Mouse (Mus musculus) lung, postnatal 0 days (tissue): ENCODE measurements around the gene Nhlrc2. TPM values are rescaled to one million over a fixed set of nuclear protein-coding genes. Genes with fewer than 3 reads are reported as not detected.

Experiments used
- ATAC-seq: fragments of 200-750 bp; cut with Nextera tagmentation; 2 replicates; pipeline ENCODE4 v1.8.0; 2017; ENCODE audit warnings: moderate library complexity
- DNase-seq: peaks from one replicate; pipeline ENCODE4 v3.0.0-alpha.2; 2016; ENCODE audit warnings: low spot score
- H3K27ac ChIP-seq: fragments of 300-500 bp; sonication (generic); 2 replicates; pipeline ENCODE4 v1.5.1; 2014; ENCODE audit warnings: antibody characterized with exemption, mild to moderate bottlenecking, low read length, mixed read lengths
- H3K27me3 ChIP-seq: fragments of 300-500 bp; sonication (generic); replicated peaks from 2 replicates; pipeline ENCODE4 v1.6.1; 2014; ENCODE audit warnings: low read length, mixed read lengths; ENCODE audit not compliant: insufficient read depth
- H3K36me3 ChIP-seq: fragments of 300-500 bp; sonication (generic); 2 replicates; pipeline ENCODE4 v1.6.1; 2014; ENCODE audit warnings: low read length, mixed read lengths; ENCODE audit not compliant: insufficient read depth
- H3K4me1 ChIP-seq: fragments of 300-500 bp; sonication (generic); 2 replicates; pipeline ENCODE4 v1.6.1; 2014; ENCODE audit warnings: antibody characterized with exemption, low read depth, low read length, mixed read lengths; ENCODE audit not compliant: insufficient read depth
- H3K4me2 ChIP-seq: fragments of 300-500 bp; sonication (generic); replicated peaks from 2 replicates; pipeline ENCODE4 v1.6.1; 2014; ENCODE audit warnings: low read depth, mild to moderate bottlenecking, low read length, moderate library complexity, mixed read lengths
- H3K4me3 ChIP-seq: fragments of 300-500 bp; sonication (generic); 2 replicates; pipeline ENCODE4 v1.5.1; 2014; ENCODE audit warnings: low read depth, low read length
- H3K9ac ChIP-seq: fragments of 300-500 bp; sonication (generic); replicated peaks from 2 replicates; pipeline ENCODE4 v1.6.1; 2014; ENCODE audit warnings: low read depth, mild to moderate bottlenecking
- H3K9me3 ChIP-seq: fragments of 300-500 bp; sonication (generic); 2 replicates; pipeline ENCODE4 v1.6.1; 2016; ENCODE audit warnings: low read length, mixed read lengths
- CTCF ChIP-seq: IDR thresholded peaks from 2 replicates; pipeline ENCODE4 v1.5.1; 2016; ENCODE audit warnings: antibody characterized with exemption, mild to moderate bottlenecking
- EP300 ChIP-seq: IDR thresholded peaks from 2 replicates; pipeline ENCODE4 v1.6.1; 2016; ENCODE audit warnings: antibody characterized with exemption, mild to moderate bottlenecking, control low read depth
- WGBS: fragments of 180-500 bp; shearing (Covaris S2); extraction: QIAGEN DNeasy Blood & Tissue Kit; methylation state at CpG from one replicate; pipeline ENCODE4 v1.1.7; 2014; 5-methylcytosine and 5-hydroxymethylcytosine counted together
- polyA plus RNA-seq: library from polyadenylated mRNA; unstranded; fragments of >200 nt; fragmentation: Nextera tagmentation; extraction: Ambion mirVana; gene quantifications from 2 replicates; pipeline ENCODE4 v1.2.1, GENCODE M21; 2015

Nhlrc2 gene
- polyA plus RNA-seq, 1 experiment from 2014 or later = 15.4 TPM

DNA sequence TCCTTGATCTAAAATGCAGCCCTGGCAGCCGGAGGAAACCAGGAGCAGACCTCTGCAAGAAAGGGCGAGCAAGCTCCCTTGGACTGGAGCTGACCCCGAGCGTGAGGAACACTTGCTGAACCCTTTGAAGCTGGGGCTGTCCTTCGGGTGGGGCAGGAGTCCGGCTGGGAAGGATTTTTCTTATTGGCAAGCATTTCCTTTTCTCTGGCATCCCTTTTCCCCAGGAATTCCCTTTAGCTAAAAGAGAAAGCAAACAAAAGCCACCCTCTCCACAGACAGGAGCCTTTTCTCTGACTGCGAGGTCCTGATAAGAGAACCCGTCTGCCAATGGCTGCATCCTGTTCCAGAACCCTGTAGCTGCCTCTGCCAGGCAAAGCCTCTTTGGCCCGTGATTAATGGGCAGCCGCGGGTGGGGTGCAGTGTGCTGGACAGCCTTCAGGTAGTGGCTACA, 83.4 kb downstream of the Nhlrc2 start:
- H3K27ac ChIP-seq = peak overlapping the region; percentile 87
- no peak overlapping the region for H3K9ac ChIP-seq
- TF ChIP-seq EP300 (peak; percentile 98), CTCF (no peak; the same call in 1 of the 2 replicates)
- H3K36me3 ChIP-seq = no peaks in the 10 kb centered on the region
- no peak overlapping the region for H3K4me3 ChIP-seq
- ATAC-seq (peak; percentile 92), DNase-seq (peak; percentile 83)
- H3K4me2 ChIP-seq = peak overlapping the region; percentile 20
- WGBS = 11% methylated on average over 11 of the region's 11 CpGs
- H3K4me1 ChIP-seq = peaks cover 5% of the 10 kb centered on the region; the same call in 1 of the 2 replicates
- H3K9me3 ChIP-seq = no peaks in the 10 kb centered on the region
- no peaks in the 10 kb centered on the region for H3K27me3 ChIP-seq

GRCm38 (mm10) chr19:56637035-56637683, 89.1 kb downstream of the Nhlrc2 start:
- ATAC-seq (no peak), DNase-seq (peak; percentile 36)
- no peak overlapping the region for H3K4me3 ChIP-seq
- H3K9ac ChIP-seq = no peak overlapping the region
- no peak overlapping the region for H3K27ac ChIP-seq
- 30% methylated on average over 12 of the region's 12 CpGs for WGBS
- H3K4me1 ChIP-seq = no peaks in the 10 kb centered on the region; the same call in 1 of the 2 replicates
- H3K36me3 ChIP-seq = no peaks in the 10 kb centered on the region
- H3K9me3 ChIP-seq = no peaks in the 10 kb centered on the region
- no peaks in the 10 kb centered on the region for H3K27me3 ChIP-seq
- H3K4me2 ChIP-seq = no peak overlapping the region
- no peak for TF ChIP-seq EP300
- no peak for TF ChIP-seq CTCF

DNA sequence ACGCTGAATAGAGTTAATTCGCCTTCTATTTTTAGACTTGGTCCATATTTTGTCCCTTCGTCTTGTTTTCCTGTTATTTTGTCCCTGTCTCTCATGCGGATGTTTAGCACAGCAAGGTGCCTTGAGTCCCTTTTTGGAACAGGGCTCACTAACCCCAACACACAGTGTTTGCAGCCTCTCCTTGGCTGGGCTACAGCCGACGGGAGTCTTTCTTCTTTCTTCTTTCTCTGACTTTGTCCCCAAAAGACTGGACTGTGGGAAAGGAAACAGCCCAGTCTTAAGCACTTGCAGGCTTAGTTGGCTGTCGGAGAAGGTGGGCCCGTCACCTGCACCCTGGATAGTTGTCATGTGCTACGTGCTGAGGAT, 89.6 kb downstream of the Nhlrc2 start:
- H3K9ac ChIP-seq = no peak overlapping the region
- ATAC-seq (no peak), DNase-seq (no peak)
- H3K27ac ChIP-seq = no peak overlapping the region
- no peak overlapping the region for H3K4me2 ChIP-seq
- no peaks in the 10 kb centered on the region for H3K36me3 ChIP-seq
- H3K4me3 ChIP-seq = no peak overlapping the region
- no peaks in the 10 kb centered on the region for H3K27me3 ChIP-seq
- no peak for TF ChIP-seq CTCF
- TF ChIP-seq EP300 = no peak
- H3K4me1 ChIP-seq = no peaks in the 10 kb centered on the region; the same call in 1 of the 2 replicates
- H3K9me3 ChIP-seq = no peaks in the 10 kb centered on the region
- 84% methylated on average over 9 of the region's 9 CpGs for WGBS

- Histone ChIP-seq H3K4me1 (peaks cover 8% of the 10 kb centered on the region; the same call in 1 of the 2 replicates), H3K9me3 (no peaks in the 10 kb centered on the region), H3K4me3 (no peak overlapping the region), H3K4me2 (no peak overlapping the region), H3K27ac (no peak overlapping the region), H3K36me3 (no peaks in the 10 kb centered on the region), H3K9ac (no peak overlapping the region), H3K27me3 (no peaks in the 10 kb centered on the region)
- WGBS = 87% methylated on average over 7 of the region's 7 CpGs
- TF ChIP-seq CTCF = no peak
- no peak for TF ChIP-seq EP300
- no peak for ATAC-seq
- DNase-seq = peak; percentile 9
Measured at GRCm38 (mm10) chr19:56647451-56648120, 99.5 kb downstream of the Nhlrc2 start.

DNA sequence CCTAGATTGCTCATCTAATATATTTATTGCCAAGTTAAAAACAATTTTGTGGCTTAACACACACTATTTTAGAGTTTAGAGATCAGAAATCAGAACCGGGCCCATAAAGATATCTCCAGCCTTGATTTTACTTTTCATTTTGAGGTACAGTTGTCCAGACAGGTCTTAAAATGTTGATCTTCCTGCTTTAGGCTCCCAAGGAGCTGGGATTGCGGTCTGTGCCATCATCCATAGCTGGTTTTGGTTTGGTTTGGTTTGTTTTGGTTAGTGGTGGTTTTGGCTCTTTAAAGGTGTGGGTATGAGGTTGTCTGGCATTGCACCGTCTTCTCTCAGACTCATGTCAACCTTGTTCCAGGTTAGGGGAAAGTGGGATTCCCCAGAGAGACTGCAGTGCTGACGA, 103.2 kb downstream of the Nhlrc2 start:
- Histone ChIP-seq H3K27me3 (no peaks in the 10 kb centered on the region), H3K4me2 (no peak overlapping the region; the same call in 1 of the 2 replicates), H3K4me1 (peaks cover 8% of the 10 kb centered on the region; the same call in 1 of the 2 replicates), H3K9ac (no peak overlapping the region), H3K27ac (peak overlapping the region; percentile 71), H3K9me3 (no peaks in the 10 kb centered on the region), H3K4me3 (no peak overlapping the region), H3K36me3 (no peaks in the 10 kb centered on the region)
- TF ChIP-seq CTCF (no peak), EP300 (no peak)
- ATAC-seq (no peak), DNase-seq (no peak)
- 66% methylated on average over 4 of the region's 4 CpGs for WGBS

GRCm38 (mm10) chr19:56652034-56652962, 104.2 kb downstream of the Nhlrc2 start:
- no peaks in the 10 kb centered on the region for H3K36me3 ChIP-seq
- H3K9ac ChIP-seq = no peak overlapping the region; the same call in 1 of the 2 replicates
- H3K4me3 ChIP-seq = no peak overlapping the region; the same call in 1 of the 2 replicates
- peak overlapping the region; percentile 71 for H3K27ac ChIP-seq
- peak overlapping the region; percentile 25 for H3K4me2 ChIP-seq
- ATAC-seq (peak; percentile 97), DNase-seq (peak; percentile 95)
- 19% methylated on average over 19 of the region's 19 CpGs for WGBS
- peaks cover 8% of the 10 kb centered on the region; the same call in 1 of the 2 replicates for H3K4me1 ChIP-seq
- no peaks in the 10 kb centered on the region for H3K9me3 ChIP-seq
- TF ChIP-seq EP300 (peak; percentile 78), CTCF (no peak)
- no peaks in the 10 kb centered on the region for H3K27me3 ChIP-seq

Other genes with a start within 250 kb of the Nhlrc2 start
- gene Nrap, start 158.2 kb upstream of the Nhlrc2 start, polyA plus RNA-seq = 0.53 and 0.62 TPM in 2 replicates
- gene Casp7, start 151.1 kb upstream of the Nhlrc2 start, polyA plus RNA-seq = 21.8 and 25.8 TPM in 2 replicates
- gene Plekhs1, start 86.6 kb upstream of the Nhlrc2 start, polyA plus RNA-seq = 0.11 and 0.21 TPM in 2 replicates
- gene Dclre1a, start within 50 bp of the Nhlrc2 start, polyA plus RNA-seq = 14.7 and 16.7 TPM in 2 replicates
- 12.6 and 14.7 TPM in 2 replicates for gene Adrb1, start 173.9 kb downstream of the Nhlrc2 start, polyA plus RNA-seq